Mouse (Mus musculus): ENCODE measurements at regions not wholly inside any gene's neighbourhood (a gene's known extent, or its start where the extent isn't known, plus 50 kb on each side); places are given as distances from the start of the nearest gene placed in this dataset.
"Not testable (repeated sequence)": the region's sequence is repeated elsewhere in the genome, so short reads cannot be mapped to it uniquely, and the experiment has no call there.

- H3K9me3 ChIP-seq; H3K36me3 ChIP-seq; H3K9ac ChIP-seq; H3K4me3 ChIP-seq; H3K27me3 ChIP-seq; H3K4me1 ChIP-seq; ATAC-seq (ENCODE audit: borderline replicate concordance, extremely low read depth, low FRiP score, low TSS enrichment); H3K4me2 ChIP-seq: not testable (repeated sequence)
- 0 out of 2 replicates have a peak overlapping the region, but pooled peaks have one; percentile 18 for H3K27ac ChIP-seq
- 5% methylated on average over 8 of the region's 8 CpGs for WGBS
Observed at GRCm38 (mm10) chr15:84616880-84617279, 52.5 kb upstream of the Prr5 start.

GRCm38 (mm10) chr15:84613536-84614527, 55.6 kb upstream of the Prr5 start:
- peak; percentile 47; the same call in 1 of the 2 replicates for ATAC-seq (ENCODE audit: borderline replicate concordance, extremely low read depth, low FRiP score, low TSS enrichment)
- no peak overlapping the region for H3K4me2 ChIP-seq
- H3K4me1 ChIP-seq = 0 out of 2 replicates have a peak, but pooled peaks cover 6% of the 10 kb centered on the region
- no peak overlapping the region for H3K9ac ChIP-seq
- H3K9me3 ChIP-seq = no peaks in the 10 kb centered on the region
- H3K4me3 ChIP-seq = no peak overlapping the region
- no peaks in the 10 kb centered on the region for H3K36me3 ChIP-seq
- H3K27ac ChIP-seq = no peak overlapping the region
- WGBS = 47% methylated on average over 17 of the region's 17 CpGs
- H3K27me3 ChIP-seq = no peaks in the 10 kb centered on the region; the same call in 1 of the 2 replicates

GRCm38 (mm10) chr15:84612961-84613360, 55.3 kb upstream of the Rtl6 start:
- Histone ChIP-seq H3K4me3 (no peak overlapping the region), H3K4me2 (no peak overlapping the region), H3K9ac (no peak overlapping the region), H3K36me3 (no peaks in the 10 kb centered on the region), H3K27ac (no peak overlapping the region), H3K27me3 (no peaks in the 10 kb centered on the region; the same call in 1 of the 2 replicates), H3K4me1 (0 out of 2 replicates have a peak, but pooled peaks cover 6% of the 10 kb centered on the region), H3K9me3 (no peaks in the 10 kb centered on the region)
- 21% methylated on average over 2 of the region's 2 CpGs for WGBS
- no peak for ATAC-seq (ENCODE audit: borderline replicate concordance, extremely low read depth, low FRiP score, low TSS enrichment)

GRCm38 (mm10) chr15:84609825-84610442, 52.3 kb upstream of the Rtl6 start:
- ATAC-seq (ENCODE audit: borderline replicate concordance, extremely low read depth, low FRiP score, low TSS enrichment) = no peak
- Histone ChIP-seq H3K27ac (no peak overlapping the region), H3K36me3 (no peaks in the 10 kb centered on the region), H3K4me1 (no peaks in the 10 kb centered on the region), H3K4me3 (no peak overlapping the region), H3K4me2 (no peak overlapping the region), H3K9ac (no peak overlapping the region), H3K9me3 (no peaks in the 10 kb centered on the region), H3K27me3 (no peaks in the 10 kb centered on the region; the same call in 1 of the 2 replicates)
- WGBS = 38% methylated on average over 15 of the region's 15 CpGs

- 55% methylated on average over 5 of the region's 5 CpGs for WGBS
- no peaks in the 10 kb centered on the region for H3K36me3 ChIP-seq
- no peak for ATAC-seq (ENCODE audit: borderline replicate concordance, extremely low read depth, low FRiP score, low TSS enrichment)
- H3K9me3 ChIP-seq = no peaks in the 10 kb centered on the region
- no peaks in the 10 kb centered on the region for H3K4me1 ChIP-seq
- H3K27ac ChIP-seq = no peak overlapping the region
- H3K4me2 ChIP-seq = no peak overlapping the region
- H3K9ac ChIP-seq = no peak overlapping the region
- no peaks in the 10 kb centered on the region; the same call in 1 of the 2 replicates for H3K27me3 ChIP-seq
- H3K4me3 ChIP-seq = no peak overlapping the region
Observed at GRCm38 (mm10) chr15:84609063-84609462, 51.4 kb upstream of the Rtl6 start.
